Mouse (Mus musculus): ENCODE data around the gene Pip5k1a. TPM values are rescaled to one million over a fixed set of nuclear protein-coding genes. Genes with fewer than 3 reads are reported as not detected.
"Not testable (repeated sequence)": the region's sequence is repeated elsewhere in the genome, so short reads cannot be mapped to it uniquely, and the experiment has no call there.

Pip5k1a gene
- polyA plus RNA-seq, 1 experiment from 2014 or later = 12.7 TPM

GRCm38 (mm10) chr3:95112760-95113159, 6.0 kb upstream of the Pip5k1a start:
- H3K4me2 ChIP-seq (ENCODE audit: low read length) = peak overlapping the region; percentile 57
- H3K4me1 ChIP-seq (ENCODE audit: control insufficient read depth in 2 of 2, insufficient read depth in 2 of 2, low read length in 2 of 2) = peaks cover 2 to 8% of the 10 kb centered on the region in 2 experiments
- H3K4me3 ChIP-seq (ENCODE audit: control insufficient read depth in 1 of 2, insufficient read depth in 1 of 2, low read depth in 1 of 2, low read length in 2 of 2) = no peak overlapping the region
- no peaks in the 10 kb centered on the region for H3K27me3 ChIP-seq (ENCODE audit: control insufficient read depth, insufficient read depth, low read length)
- 88% methylated on average over 1 of the region's 1 CpGs for WGBS
- no peaks in the 10 kb centered on the region for H3K9me3 ChIP-seq (ENCODE audit: control insufficient read depth, low read length)
- H3K36me3 ChIP-seq (ENCODE audit: control insufficient read depth, insufficient read depth, low read length) = peaks cover 35% of the 10 kb centered on the region
- no peak overlapping the region for H3K27ac ChIP-seq (replicated peaks in 1 of 2; ENCODE audit: control insufficient read depth in 1 of 2, insufficient read depth in 1 of 2, low read depth in 2 of 2, low read length in 2 of 2)
- ATAC-seq (ENCODE audit: insufficient number of reproducible peaks, insufficient read depth, low FRiP score, low read depth) = no peak
- H3K9ac ChIP-seq (ENCODE audit: low read length) = no peak overlapping the region

GRCm38 (mm10) chr3:95110911-95111726, 4.4 kb upstream of the Pip5k1a start, which contains the start of gene Vps72:
Gene Vps72 (plus strand): TSS chr3:95111022.
- H3K9me3 ChIP-seq (ENCODE audit: control insufficient read depth, low read length) = no peaks in the 10 kb centered on the region
- H3K9ac ChIP-seq (ENCODE audit: low read length) = peak within 1 kb of the TSS; percentile 89
- peaks cover 2 to 8% of the 10 kb centered on the region in 2 experiments for H3K4me1 ChIP-seq (ENCODE audit: control insufficient read depth in 2 of 2, insufficient read depth in 2 of 2, low read length in 2 of 2)
- H3K36me3 ChIP-seq (ENCODE audit: control insufficient read depth, insufficient read depth, low read length) = peaks cover 21% of the 10 kb centered on the region
- peak within 1 kb of the TSS; percentile 81 to 97 for H3K4me3 ChIP-seq (ENCODE audit: control insufficient read depth in 1 of 2, insufficient read depth in 1 of 2, low read depth in 1 of 2, low read length in 2 of 2)
- peak within 1 kb of the TSS; percentile 57 for H3K4me2 ChIP-seq (ENCODE audit: low read length)
- ATAC-seq (ENCODE audit: insufficient number of reproducible peaks, insufficient read depth, low FRiP score, low read depth) = peak; percentile 69
- H3K27ac ChIP-seq (replicated peaks in 1 of 2; ENCODE audit: control insufficient read depth in 1 of 2, insufficient read depth in 1 of 2, low read depth in 2 of 2, low read length in 2 of 2) = peak within 1 kb of the TSS; percentile 98 to 99
- H3K27me3 ChIP-seq (ENCODE audit: control insufficient read depth, insufficient read depth, low read length) = no peaks in the 10 kb centered on the region
- under 1% methylated on average over 54 of the region's 54 CpGs for WGBS

- 54% methylated on average over 2 of the region's 2 CpGs for WGBS
- no peaks in the 10 kb centered on the region for H3K36me3 ChIP-seq (ENCODE audit: control insufficient read depth, insufficient read depth, low read length)
- no peaks in the 10 kb centered on the region for H3K27me3 ChIP-seq (ENCODE audit: control insufficient read depth, insufficient read depth, low read length)
- no peak overlapping the region for H3K4me2 ChIP-seq (ENCODE audit: low read length)
- peaks cover 2 to 17% of the 10 kb centered on the region in 2 experiments for H3K4me1 ChIP-seq (ENCODE audit: control insufficient read depth in 2 of 2, insufficient read depth in 2 of 2, low read length in 2 of 2)
- no peak overlapping the region for H3K27ac ChIP-seq (replicated peaks in 1 of 2; ENCODE audit: control insufficient read depth in 1 of 2, insufficient read depth in 1 of 2, low read depth in 2 of 2, low read length in 2 of 2)
- no peaks in the 10 kb centered on the region for H3K9me3 ChIP-seq (ENCODE audit: control insufficient read depth, low read length)
- H3K4me3 ChIP-seq (ENCODE audit: control insufficient read depth in 1 of 2, insufficient read depth in 1 of 2, low read depth in 1 of 2, low read length in 2 of 2) = no peak overlapping the region
- no peak for ATAC-seq (ENCODE audit: insufficient number of reproducible peaks, insufficient read depth, low FRiP score, low read depth)
- H3K9ac ChIP-seq (ENCODE audit: low read length) = no peak overlapping the region
Observed at GRCm38 (mm10) chr3:95107898-95108297, 1.2 kb upstream of the Pip5k1a start.

GRCm38 (mm10) chr3:95107308-95107707, 578 bp upstream of the Pip5k1a start:
- not testable (repeated sequence) for H3K9me3 ChIP-seq (ENCODE audit: control insufficient read depth, low read length); H3K27me3 ChIP-seq (ENCODE audit: control insufficient read depth, insufficient read depth, low read length); H3K36me3 ChIP-seq (ENCODE audit: control insufficient read depth, insufficient read depth, low read length); ATAC-seq (ENCODE audit: insufficient number of reproducible peaks, insufficient read depth, low FRiP score, low read depth)
- H3K27ac ChIP-seq (replicated peaks in 1 of 2; ENCODE audit: control insufficient read depth in 1 of 2, insufficient read depth in 1 of 2, low read depth in 2 of 2, low read length in 2 of 2) = 0 out of 4 replicates have a peak overlapping the region, but pooled peaks of 1 of the 2 experiments have one; percentile 10
- peaks cover 2 to 13% of the 10 kb centered on the region in 2 experiments for H3K4me1 ChIP-seq (ENCODE audit: control insufficient read depth in 2 of 2, insufficient read depth in 2 of 2, low read length in 2 of 2)
- peak overlapping the region; percentile 96 for H3K9ac ChIP-seq (ENCODE audit: low read length)
- H3K4me3 ChIP-seq (ENCODE audit: control insufficient read depth in 1 of 2, insufficient read depth in 1 of 2, low read depth in 1 of 2, low read length in 2 of 2) = peak overlapping the region in 1 of 2 experiments; percentile 94; a peak in 2 of 4 replicates
- H3K4me2 ChIP-seq (ENCODE audit: low read length) = peak overlapping the region; percentile 65

GRCm38 (mm10) chr3:95105586-95106337, 968 bp downstream of the Pip5k1a start:
- Histone ChIP-seq H3K4me1 (ENCODE audit: control insufficient read depth in 2 of 2, insufficient read depth in 2 of 2, low read length in 2 of 2) (peaks cover 2 to 13% of the 10 kb centered on the region in 2 experiments; a peak in 3 of 4 replicates), H3K9me3 (ENCODE audit: control insufficient read depth, low read length) (no peaks in the 10 kb centered on the region), H3K9ac (ENCODE audit: low read length) (peak overlapping the region; percentile 96), H3K27me3 (ENCODE audit: control insufficient read depth, insufficient read depth, low read length) (no peaks in the 10 kb centered on the region), H3K36me3 (ENCODE audit: control insufficient read depth, insufficient read depth, low read length) (peaks cover 7% of the 10 kb centered on the region; the same call in 1 of the 2 replicates), H3K4me3 (ENCODE audit: control insufficient read depth in 1 of 2, insufficient read depth in 1 of 2, low read depth in 1 of 2, low read length in 2 of 2) (peak overlapping the region; percentile 83 to 94), H3K4me2 (ENCODE audit: low read length) (peak overlapping the region; percentile 87), H3K27ac (replicated peaks in 1 of 2; ENCODE audit: control insufficient read depth in 1 of 2, insufficient read depth in 1 of 2, low read depth in 2 of 2, low read length in 2 of 2) (peak overlapping the region; percentile 73 to 88)
- 0% methylated on average over 16 of the region's 16 CpGs for WGBS
- no peak; the same call in 1 of the 2 replicates for ATAC-seq (ENCODE audit: insufficient number of reproducible peaks, insufficient read depth, low FRiP score, low read depth)

- H3K9me3 ChIP-seq (ENCODE audit: control insufficient read depth, low read length) = no peaks in the 10 kb centered on the region
- peak overlapping the region; percentile 87 for H3K4me2 ChIP-seq (ENCODE audit: low read length)
- peak overlapping the region; percentile 40 to 94; a peak in 3 of 4 replicates for H3K4me3 ChIP-seq (ENCODE audit: control insufficient read depth in 1 of 2, insufficient read depth in 1 of 2, low read depth in 1 of 2, low read length in 2 of 2)
- H3K27ac ChIP-seq (replicated peaks in 1 of 2; ENCODE audit: control insufficient read depth in 1 of 2, insufficient read depth in 1 of 2, low read depth in 2 of 2, low read length in 2 of 2) = peak overlapping the region; percentile 73 to 79
- peak overlapping the region; percentile 96 for H3K9ac ChIP-seq (ENCODE audit: low read length)
- no peaks in the 10 kb centered on the region for H3K27me3 ChIP-seq (ENCODE audit: control insufficient read depth, insufficient read depth, low read length)
- no peak for ATAC-seq (ENCODE audit: insufficient number of reproducible peaks, insufficient read depth, low FRiP score, low read depth)
- H3K4me1 ChIP-seq (ENCODE audit: control insufficient read depth in 2 of 2, insufficient read depth in 2 of 2, low read length in 2 of 2) = peaks cover 0 to 13% of the 10 kb centered on the region in 2 experiments; a peak in 2 of 4 replicates
- H3K36me3 ChIP-seq (ENCODE audit: control insufficient read depth, insufficient read depth, low read length) = peaks cover 8% of the 10 kb centered on the region; the same call in 1 of the 2 replicates
- 36% methylated on average over 4 of the region's 4 CpGs for WGBS
Observed at GRCm38 (mm10) chr3:95105121-95105520, 1.6 kb downstream of the Pip5k1a start.

GRCm38 (mm10) chr3:95100854-95101253, 5.9 kb downstream of the Pip5k1a start:
- H3K27ac ChIP-seq (replicated peaks in 1 of 2; ENCODE audit: control insufficient read depth in 1 of 2, insufficient read depth in 1 of 2, low read depth in 2 of 2, low read length in 2 of 2) = no peak overlapping the region
- H3K9ac ChIP-seq (ENCODE audit: low read length) = no peak overlapping the region
- H3K4me2 ChIP-seq (ENCODE audit: low read length) = no peak overlapping the region
- no peaks in the 10 kb centered on the region for H3K27me3 ChIP-seq (ENCODE audit: control insufficient read depth, insufficient read depth, low read length)
- H3K9me3 ChIP-seq (ENCODE audit: control insufficient read depth, low read length) = no peaks in the 10 kb centered on the region
- H3K4me3 ChIP-seq (ENCODE audit: control insufficient read depth in 1 of 2, insufficient read depth in 1 of 2, low read depth in 1 of 2, low read length in 2 of 2) = no peak overlapping the region
- peaks cover 25% of the 10 kb centered on the region for H3K36me3 ChIP-seq (ENCODE audit: control insufficient read depth, insufficient read depth, low read length)
- peaks cover 0 to 16% of the 10 kb centered on the region in 2 experiments; a peak in 1 of 4 replicates for H3K4me1 ChIP-seq (ENCODE audit: control insufficient read depth in 2 of 2, insufficient read depth in 2 of 2, low read length in 2 of 2)
- WGBS = 26% methylated on average over 2 of the region's 2 CpGs
- no peak for ATAC-seq (ENCODE audit: insufficient number of reproducible peaks, insufficient read depth, low FRiP score, low read depth)
